Mouse (Mus musculus) frontal cortex, adult 2 months (tissue): ENCODE measurements at regions not wholly inside any gene's neighbourhood (a gene's known extent, or its start where the extent isn't known, plus 50 kb on each side); places are given as distances from the start of the nearest gene placed in this dataset.

Experiments
- DNase-seq, 2 experiments: peaks; one replicate each; pipeline ENCODE4 v3.0.0; 2022; ENCODE audit warnings: low spot score in 1 of 2; ENCODE audit errors: extremely low spot score in 1 of 2

DNA sequence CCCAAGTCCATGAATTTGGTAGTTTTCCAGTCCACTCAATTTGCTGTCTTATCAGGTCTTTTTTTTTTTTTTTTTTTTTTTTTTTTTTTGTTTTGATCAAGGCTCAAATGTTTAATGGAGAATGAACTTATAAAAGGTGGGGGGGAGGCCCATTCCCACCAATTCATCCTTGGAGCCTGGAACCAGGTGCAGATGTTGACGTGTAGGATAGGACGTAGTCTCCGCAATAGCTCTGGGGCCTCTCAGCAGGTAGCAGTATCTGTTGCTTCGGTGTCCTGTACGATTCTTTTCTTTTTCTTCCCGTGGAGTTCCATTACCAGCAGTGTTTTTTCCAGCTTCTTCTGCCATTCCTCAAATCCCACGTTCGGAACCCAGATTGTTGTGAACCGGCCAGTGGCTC lies 1296.3 kb upstream of the Ppp6c start:
- DNase-seq = no peak

DNA sequence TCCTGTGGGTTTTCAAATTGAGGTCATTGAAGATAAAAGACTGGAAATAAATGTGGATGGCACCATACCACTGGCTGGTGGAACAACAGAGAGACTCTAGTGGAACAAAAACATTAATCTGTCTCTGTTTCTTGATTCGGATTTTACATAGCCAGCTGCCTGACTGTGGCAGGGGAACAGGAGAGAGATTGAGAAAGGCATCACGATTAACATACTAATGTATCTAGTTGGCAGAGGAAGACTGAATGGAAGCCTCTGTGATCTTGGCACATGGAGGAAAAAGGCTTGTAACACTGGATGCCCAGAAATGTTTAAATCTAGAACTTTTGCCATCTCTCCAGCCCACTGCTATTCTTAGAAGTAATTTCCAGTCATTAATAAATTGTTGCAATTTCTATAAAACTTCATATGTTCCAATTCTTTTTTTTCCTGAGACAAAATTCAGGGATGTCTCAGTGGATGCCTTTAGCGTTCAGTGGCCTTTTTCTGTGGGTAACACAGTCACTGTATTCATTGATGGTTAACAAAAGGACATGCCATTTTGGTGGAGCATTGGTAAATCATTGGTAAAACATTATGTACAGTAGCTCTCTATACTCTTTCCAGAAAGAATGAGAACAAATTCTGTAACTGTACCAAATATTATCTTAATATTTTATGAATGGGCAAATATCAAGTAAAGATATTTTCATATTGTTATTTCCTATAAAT lies 1284.5 kb upstream of the Ppp6c start:
- DNase-seq = peak in 1 of 2 experiments; percentile 0

DNA sequence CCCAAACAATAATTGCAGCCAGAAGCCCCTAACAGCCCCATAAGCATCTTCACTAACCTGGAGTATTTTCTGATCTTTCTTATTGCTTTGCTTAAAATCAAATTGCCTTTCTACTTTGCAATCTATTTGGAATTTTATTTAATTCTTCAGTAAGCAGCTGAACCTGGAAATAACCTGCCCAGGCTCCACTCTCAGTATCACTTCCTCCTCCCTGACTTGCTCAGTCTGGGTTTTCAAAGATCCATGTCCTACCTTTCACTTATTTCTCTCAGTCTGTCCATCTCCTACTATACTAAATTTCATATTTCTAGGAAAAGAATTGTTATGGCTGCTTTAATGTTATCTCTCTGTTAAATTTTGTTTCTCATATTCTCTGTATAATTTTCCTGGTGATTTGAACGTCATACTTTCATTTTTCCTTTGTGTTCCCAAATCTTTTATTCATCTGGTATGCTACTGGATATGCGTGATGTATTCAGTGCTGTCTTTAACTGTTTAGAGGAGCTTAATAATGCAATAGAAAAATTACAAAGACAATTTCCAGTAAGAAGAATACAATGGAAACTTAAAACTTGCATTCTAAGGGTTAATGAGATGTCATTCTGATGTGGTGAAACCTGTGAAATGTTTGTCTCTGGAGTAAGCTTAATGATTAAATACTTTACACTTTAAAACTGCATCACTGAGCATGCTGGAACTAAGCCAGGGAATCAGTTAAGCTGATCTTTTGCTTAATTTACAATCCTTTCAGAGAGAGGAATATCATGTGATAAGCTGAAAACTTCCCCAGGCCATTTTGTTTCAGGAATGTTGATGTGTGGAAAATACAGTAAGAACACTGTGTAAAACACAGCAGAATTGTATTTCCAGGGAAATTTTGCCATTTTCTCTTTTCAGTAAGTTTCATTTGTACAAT lies 1252.8 kb upstream of the Ppp6c start:
- no peak for DNase-seq

DNA sequence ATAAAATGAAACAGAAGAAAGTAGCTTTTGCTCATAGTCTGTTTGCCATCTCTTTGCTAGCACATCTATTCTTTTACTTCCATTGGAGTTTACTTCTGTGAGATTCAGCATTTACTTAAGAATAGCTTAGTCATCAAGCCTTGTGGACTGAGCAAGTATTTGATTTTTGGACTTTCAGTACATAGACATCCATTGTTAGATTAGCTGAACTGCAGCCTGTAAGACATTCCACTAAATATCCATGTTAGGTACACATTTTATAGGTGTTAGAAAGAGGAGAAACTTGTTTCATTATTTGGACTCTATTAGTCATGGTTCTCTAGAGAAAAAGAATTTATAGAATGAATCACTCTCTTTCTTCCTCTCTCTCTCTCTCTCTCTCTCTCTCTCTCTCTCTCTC lies 1251.2 kb upstream of the Ppp6c start:
- DNase-seq = no peak

DNA sequence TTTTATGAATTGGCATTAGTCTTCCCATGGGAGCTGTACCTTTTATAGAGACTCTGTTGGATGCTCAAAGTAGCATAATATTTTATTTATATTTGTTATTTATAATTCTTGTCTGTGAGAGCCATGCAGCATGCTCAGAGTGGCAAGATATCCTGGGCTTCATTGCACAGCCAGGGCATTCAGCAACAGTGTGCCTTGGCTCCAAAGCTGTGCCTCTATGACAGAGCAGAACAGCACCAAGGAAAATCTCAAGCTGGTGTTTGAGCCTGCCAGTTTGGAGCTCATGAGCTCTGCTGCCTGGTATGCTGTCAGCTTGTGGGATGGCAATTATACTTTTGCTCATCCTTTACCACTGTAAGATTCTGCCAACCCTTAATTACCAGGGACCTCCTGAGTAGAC lies 1230.1 kb upstream of the Ppp6c start:
- no peak for DNase-seq

DNA sequence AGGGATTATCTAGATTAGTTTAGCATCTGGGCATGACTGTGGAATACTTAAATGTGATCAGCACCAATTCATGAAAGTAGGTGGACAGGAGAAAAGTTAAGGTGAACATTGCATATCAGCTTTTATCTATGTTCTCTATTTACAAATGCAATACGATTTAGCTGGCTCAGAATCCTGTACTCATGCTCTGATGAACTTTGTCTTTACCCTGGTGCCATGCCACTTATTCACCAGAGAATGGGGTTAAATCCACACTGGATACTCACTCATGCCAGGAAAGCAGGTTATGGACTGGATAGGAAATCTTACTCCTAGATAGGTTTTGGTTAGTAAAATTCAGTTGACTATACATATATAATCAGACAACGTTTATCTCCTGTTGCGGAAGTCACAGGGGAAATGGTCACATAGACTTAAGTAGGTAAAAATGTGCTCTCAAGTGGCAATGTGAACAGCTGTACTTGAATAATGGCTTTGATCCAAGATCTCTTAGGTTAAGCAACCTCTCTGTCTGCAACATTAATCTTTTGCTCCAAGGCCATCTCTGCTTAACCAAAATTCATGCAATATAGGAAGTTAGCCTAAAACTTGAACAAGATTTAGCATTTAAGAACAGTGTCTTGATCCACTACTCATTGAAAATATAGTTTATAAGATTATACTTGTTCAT lies 1206.7 kb upstream of the Ppp6c start:
- no peak for DNase-seq

DNA sequence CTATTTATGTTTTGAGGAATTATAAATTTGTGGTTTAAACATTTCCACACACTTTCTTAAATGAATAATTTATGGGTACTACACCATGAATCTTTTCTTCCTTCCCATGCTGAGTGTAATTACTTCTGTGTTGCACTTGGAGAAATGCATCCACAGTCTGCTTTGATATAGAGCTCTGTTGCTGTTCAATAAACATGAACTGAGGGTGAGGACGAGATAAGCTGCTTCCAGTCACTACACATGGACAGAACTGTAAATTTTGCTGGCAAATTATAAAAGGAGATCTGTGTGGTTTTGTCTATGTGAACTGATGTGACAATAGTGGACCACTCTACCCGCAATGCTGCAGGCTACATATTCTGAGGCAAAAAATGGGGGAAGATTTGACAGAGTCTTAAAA lies 1205.1 kb upstream of the Ppp6c start:
- no peak for DNase-seq

DNA sequence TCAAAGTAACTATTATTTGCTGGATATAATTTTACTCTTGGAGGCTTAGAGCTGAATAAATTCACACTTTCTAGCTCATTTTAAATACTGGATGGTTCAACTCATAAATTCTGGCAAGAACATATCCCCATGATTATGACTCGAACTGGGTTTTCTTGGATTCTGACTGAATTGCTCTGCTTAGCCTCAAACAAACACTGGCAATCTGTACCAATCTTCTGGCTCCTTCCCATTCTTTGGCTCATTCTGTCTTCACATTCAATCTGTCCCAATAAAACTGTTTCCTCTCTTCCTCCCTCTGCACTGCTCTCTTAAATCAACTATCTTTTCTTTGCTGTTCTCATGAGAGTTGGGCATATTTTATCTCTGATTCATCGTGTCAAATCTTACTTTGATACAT lies 1176.2 kb upstream of the Ppp6c start:
- DNase-seq = peak in 1 of 2 experiments; percentile 0
